Mouse (Mus musculus) E14TG2a.4 (cell line): Measurements from ENCODE around the gene Igf1r.

Source experiments
- CTCF ChIP-seq: conservative IDR thresholded peaks from 2 replicates; pipeline ENCODE4 v1.5.1; 2014; ENCODE audit warnings: low read length
- NANOG ChIP-seq: IDR thresholded peaks from 2 replicates; pipeline ENCODE4 v1.6.1; 2014; ENCODE audit warnings: borderline replicate concordance, low read length, mixed read lengths
- POU5F1 ChIP-seq: IDR thresholded peaks from 2 replicates; pipeline ENCODE4 v1.6.1; 2014; ENCODE audit warnings: low read length, borderline replicate concordance

DNA sequence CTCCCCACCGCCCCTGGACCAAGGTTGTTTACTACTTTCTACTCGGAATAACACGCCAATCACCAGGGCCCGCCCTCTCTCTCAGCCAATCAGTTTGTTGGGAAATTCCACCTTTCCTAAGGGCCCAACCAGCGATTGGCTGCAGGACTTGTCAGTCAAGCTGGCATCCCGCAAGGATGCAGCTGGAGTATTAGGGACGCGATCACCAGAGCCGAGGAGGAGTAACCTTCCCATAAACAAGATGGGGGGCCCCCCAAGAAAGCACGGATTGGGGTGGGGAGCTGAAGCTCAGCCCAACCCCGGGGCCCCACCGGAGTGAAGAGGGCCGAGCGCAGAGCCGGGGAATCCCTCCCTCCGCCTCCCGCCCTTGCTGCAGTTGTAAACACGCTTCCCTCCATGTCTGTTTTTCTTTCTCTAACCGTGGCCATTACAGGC, 176.5 kb downstream of the Igf1r start:
- TF ChIP-seq CTCF, result no peak
- no peak for TF ChIP-seq POU5F1
- no peak for TF ChIP-seq NANOG
